Mouse (Mus musculus) retina, adult 2 months (tissue): Measurements from ENCODE around the gene Kctd21.
A peak's percentile ranks its signal among the peaks of the same experiment; 100 is the strongest.

Experiments
- DNase-seq: peaks from one replicate; pipeline ENCODE4 v3.0.0-alpha.2; 2012; ENCODE audit warnings: low read depth, low spot score

The Kctd21 gene

DNA sequence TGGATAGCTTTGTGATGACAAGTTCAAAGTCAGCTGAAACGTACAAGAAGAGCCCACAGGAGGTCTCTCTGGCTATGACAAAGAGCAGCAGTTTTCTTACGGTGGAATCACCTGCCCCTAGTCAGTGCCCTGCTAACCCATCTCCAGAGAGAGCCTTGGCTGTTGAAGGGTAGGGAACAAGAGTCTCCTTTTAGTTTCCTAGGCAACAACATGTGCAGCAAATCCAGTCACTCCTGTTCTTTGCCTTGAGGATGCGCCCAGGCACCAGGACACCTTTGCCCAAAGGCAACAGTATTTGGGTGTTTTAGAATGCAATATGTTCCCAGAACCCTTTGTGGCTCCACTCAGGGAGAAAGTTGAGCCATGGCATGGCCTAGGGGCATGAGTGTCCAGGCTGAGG lies 16.2 kb downstream of the Kctd21 start:
- DNase-seq: no peak

DNA sequence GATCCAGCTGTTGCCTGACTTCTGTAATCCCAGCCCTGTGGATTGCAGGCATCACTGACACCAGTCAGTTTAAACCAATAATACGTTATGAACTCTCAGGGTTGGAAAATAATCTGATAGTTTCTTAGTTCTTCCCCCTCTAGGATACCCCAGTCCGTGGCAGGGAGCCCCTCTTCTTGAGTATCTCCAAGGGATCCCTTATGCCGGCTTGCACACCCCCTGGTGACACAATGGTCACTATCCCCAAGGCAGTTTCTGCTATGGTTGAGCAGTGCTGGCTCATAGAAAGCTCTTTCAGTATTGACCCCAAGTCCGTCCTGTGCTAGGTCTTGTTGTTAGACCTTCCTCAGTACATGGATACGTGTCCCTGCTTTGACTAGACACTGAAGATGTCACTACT lies 16.7 kb downstream of the Kctd21 start:
- no peak for DNase-seq

DNA sequence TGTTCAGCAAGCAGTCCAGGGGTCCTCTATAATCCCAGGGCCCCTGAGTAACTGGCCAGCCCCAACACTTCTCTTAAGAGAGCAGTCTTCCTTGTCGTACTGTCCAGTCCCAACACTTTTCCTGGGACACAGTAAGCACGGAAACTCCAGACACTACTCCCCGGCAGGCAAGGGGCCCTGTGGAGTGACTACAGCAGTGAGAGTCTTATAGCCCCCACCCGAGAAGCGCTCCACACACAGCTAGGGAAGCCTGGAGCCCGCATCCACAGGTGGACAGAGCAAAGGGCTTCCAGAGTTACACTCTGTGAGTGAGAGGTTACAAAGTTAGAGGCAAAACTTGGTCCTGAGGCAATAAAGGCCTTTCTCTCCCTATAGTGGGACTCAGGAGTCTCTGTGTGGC lies 17.3 kb downstream of the Kctd21 start:
- DNase-seq: no peak

DNA sequence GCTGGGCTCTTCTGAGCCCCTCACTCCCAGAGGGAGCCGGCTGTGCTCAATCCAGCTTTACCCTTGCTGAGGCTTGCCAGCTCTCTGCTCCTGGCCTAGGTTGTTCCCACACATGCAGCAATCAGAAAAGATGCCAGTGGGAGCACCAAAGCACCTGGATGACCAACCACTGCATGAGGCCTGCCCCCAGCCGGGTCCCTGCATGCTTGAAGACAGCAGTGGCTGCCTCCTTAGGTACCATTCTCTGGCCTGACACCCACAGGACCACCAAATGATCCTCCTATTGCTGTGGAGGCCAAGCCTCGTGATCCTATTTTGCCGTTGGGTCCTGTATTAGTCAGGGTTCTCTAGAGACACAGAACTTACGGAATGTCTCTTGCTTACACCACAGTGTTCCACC lies 18.8 kb downstream of the Kctd21 start:
- DNase-seq: no peak

DNA sequence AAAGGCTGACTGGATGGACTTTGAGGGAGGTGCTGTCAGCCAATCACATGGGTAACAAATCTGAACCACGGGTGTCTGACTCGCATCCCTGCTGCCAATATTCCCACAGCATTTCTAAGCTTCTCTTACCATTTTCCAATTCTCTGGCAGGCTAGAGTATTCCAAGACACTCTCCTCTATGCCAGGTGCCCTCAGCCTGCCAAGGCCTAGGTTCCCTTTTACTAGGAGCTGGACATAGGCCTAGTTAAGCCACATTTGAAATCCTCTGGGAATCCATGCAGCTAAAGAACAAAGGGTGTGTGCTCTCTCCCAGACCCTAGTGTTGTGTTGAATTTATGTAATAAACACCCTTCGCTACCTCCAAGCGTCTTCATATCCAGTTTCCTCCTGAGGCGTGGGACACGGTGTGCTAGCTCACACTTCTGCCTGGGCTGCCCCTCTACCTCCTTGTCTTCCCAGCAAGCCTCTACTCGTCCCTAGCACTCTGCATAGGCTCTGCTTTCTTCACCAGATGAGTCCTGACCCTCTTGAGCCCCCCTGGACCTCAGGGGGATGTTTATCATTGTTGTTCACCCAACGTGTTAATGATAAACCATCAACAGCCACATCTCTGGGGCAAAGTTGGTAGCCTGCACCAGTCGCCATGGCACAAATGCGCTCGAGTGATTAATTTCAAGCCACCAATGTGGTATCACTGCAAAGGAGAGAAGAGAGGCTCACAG lies 19.8 kb downstream of the Kctd21 start:
- no peak for DNase-seq

DNA sequence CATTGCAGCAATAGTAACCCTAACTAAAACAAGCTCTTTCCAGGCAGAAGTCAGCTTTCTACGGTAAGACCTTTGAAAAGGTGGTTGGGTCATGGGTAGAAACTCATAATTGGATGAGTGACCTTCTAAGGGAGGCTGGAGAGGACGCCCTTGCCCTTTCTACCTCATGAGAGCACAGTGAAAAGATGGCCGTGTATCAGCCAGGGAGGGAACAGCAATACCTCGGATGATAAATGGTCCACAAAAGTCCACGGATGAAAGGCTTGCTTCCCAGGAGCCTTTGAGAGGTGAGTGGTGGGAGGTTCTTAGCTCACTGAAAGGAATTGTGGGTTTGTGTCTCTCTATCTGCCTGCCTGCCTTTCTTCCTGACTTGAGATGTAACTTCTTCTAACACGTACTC lies 21.2 kb downstream of the Kctd21 start:
- DNase-seq: no peak

DNA sequence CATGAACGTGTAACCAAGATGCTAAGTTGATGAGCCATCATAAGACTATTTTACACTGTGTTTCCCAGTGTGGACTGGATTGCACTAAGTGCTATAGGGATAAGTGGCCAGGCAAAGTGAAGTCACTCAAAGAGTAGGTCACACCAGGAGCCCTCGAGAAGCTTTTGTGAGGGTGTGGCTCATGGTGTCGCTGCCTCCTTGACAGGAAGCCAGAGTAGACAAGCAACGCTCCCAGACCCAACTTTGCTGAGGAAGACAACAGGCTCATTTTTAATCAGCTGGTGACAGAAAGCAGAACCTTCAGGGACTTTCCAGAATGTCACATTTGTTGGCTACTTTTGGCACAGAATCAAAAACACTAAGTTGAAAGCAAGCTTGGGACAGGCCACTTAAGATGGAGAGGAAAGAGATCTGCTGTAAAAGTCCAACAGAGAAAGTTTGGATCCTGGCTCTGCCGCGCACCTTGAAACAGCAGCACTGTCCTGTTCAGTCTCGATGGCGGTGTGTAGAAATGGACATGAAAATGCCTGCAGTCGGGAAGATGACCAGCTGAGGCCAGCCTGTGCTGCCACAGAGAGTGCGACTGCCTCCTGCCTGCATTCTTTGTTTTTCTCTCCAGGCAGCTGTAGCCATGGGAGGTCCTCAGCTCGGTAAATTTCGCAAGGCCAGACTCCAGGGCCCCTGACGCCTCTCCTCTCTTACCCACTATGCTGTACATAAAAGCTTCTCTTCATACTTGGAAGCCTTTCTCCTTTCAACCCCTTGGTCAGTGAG lies 23.1 kb downstream of the Kctd21 start:
- DNase-seq: no peak

DNA sequence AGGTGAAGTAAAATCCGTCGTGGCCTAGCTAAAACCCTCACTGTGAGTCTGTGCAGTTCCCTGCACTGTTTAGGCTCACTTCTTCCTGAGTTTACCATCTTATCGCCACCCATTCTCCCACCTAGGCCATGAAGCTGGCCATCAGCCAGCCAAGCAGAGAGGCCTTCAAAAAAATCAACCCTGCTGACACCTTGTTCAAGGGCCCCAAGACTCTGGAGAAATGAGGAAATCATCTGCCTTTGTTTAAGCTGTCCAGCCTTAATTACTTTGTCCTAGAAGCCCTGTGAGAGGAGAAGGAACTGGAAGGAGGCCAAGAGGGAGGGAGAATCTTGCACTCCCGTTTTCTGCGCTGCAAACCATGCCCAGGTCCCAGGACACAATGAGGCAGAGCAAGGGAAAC lies 24.1 kb downstream of the Kctd21 start:
- DNase-seq: no peak

DNA sequence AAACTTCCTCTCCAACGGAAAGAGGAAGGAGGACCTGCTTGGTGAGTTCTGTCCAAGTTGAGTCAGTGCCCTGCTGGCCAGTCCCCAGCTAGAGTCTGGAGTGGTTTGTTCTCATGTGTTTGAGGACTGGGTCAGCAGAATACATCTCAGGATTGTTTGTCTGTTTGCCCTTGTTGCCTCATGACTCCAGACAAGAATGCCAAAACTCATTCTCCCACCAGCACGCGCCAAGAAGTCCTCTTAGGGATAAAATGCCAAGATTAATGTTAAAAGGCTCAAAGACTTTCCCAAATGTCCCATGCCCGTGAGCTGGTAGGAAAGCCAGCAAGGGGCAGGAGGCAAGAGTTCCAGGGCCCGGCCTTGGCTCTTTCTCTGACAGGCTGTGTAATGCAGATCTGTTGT lies 24.7 kb downstream of the Kctd21 start:
- no peak for DNase-seq

DNA sequence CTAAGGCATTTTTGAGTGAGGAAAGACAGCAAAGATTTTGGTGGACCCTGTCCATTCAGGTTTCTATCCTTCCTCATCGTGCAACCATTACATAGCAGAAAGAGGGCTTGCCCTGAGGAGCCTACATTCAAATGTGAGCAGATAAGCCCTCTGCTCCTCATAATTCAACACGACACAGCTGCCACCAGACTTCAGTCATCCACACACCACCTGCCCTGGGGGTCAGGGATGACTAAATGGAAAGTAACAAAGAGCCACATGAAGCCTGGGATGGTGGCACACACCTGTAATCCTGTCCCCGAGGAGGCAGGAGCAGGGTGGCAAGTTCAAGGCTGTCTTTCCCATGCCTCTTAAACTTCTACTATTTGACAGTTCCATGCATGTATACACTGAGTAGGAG lies 25.7 kb downstream of the Kctd21 start:
- no peak for DNase-seq

DNA sequence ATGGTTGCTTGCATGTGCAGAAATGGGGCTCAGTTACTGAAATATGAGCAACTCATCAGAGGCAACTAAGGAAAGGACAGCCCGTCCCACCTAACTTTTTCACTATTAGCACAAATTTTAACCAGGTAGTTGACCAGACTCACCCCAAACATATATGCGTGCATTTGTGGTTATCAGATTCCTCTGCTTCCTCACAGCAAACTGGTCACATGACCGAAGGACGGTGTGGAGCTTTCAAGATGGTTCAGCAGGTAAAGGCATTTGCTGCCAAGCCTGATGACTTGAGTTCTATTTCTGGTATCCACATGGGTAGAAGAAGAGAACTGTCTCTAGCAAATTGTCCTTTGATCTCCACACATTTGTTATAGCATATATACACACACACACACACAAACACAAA lies 26.2 kb downstream of the Kctd21 start:
- no peak for DNase-seq

DNA sequence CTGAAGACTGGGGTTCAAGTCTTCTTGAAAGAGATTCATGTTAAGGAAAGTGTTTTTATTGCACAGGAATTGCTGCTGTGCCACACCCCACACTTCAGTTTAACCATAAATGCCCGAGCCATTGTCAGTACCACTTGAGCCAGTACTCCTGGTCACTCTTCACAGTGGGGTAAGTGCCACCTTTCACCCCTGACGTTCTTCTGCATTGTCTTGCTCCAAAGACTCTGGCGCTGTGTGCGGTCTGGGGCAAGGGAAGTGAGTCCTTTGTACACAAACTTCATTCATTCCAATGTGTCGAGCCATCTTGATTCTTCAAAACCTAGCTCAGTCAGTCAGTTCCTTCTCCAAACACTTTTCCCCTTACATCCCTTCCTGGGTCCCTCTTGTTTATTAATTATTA lies 28.0 kb downstream of the Kctd21 start:
- no peak for DNase-seq

DNA sequence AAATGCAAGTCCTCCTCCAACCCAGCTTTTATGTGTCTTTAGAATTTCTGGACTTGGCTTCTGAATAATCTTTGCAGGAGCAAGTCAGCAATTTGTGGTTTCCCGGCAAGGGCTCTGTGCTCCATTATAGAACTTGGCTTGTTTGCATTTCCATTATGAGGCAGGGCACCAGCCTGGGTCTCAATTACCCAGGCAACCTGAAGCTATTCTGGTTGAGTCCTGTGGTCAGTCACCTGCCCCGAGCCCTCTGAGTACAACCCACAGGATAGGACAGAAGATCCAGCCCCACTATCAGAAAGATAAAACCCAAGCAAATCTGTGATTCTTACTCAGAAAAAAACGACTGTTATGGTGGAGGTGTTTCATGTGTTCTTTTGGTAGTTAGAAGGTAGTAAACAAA lies 28.8 kb downstream of the Kctd21 start:
- DNase-seq: no peak

DNA sequence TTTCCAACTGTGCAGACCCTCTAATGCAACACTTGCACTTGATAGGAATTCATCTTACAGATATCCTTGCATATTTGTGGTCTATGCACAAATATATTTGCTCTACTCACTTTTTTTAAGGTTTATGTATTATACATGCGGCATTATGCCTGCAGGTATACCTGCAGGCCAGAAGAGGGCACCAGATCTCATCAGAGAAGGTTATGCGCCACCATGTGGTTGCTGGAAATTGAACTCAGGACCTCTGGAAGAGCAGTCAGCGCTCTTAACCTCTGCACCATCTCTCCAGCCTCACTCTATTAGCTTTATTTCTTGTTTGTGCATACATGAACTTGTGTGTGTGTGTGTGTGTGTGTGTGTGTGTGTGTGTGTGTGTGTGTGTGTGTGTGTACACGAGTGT lies 29.3 kb downstream of the Kctd21 start:
- DNase-seq: peak; percentile 13

DNA sequence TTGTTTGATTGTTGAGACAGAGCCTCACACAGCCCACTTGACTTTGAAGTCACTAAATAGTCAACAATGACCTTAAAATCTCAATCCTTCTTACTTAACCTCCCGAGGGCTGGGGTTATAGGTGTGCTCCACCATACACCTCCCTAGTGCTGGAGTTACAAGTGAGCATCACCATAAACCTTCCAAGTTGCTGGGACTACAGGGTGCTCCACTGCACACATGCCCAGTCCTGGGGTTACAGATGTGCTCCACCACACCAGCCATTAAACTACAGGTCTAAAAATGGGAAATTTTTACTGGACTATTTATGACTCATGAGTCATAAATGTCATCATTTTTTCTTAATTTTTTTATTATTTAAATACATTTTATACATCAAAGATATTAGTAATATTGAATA lies 33.8 kb downstream of the Kctd21 start:
- no peak for DNase-seq

DNA sequence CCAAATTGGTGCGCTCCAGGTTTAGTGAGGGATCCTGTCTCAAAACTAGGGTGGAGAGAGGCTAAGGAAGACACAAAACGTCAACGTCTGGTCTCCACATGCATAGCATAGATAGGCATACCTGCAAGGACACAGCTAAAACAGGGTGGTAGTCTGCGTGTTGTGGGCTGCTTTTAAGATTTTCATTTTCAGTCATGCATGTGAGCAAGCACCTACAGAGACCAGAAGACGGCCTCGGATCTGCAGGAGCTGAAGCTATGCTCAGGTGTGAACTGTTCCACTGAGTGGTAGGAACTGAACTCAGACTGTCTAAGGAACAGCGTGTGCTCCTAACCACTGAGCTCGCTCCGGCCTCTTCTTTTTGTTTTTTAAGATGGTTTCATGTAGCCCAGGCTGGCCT lies 43.0 kb downstream of the Kctd21 start:
- DNase-seq: no peak

DNA sequence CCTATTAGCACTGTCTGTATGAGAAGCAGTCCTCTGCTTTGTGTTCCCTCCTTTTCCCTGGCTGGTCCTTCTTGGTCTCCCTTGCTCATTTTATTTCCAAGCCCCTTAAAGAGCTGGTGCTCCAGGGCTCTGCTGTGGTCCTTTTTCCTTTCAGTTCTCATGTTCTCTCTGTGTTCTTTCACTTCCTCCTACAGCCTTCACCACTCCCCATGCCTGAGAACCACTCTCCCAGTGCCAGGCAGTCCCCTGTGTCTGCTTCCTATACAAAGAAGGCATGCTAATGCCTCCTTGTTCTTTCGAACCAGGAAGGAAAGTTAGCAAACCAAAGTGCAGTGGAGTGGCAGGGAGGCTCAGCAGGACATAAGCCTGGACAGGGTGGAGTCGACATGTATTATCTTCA lies 43.8 kb downstream of the Kctd21 start:
- no peak for DNase-seq

DNA sequence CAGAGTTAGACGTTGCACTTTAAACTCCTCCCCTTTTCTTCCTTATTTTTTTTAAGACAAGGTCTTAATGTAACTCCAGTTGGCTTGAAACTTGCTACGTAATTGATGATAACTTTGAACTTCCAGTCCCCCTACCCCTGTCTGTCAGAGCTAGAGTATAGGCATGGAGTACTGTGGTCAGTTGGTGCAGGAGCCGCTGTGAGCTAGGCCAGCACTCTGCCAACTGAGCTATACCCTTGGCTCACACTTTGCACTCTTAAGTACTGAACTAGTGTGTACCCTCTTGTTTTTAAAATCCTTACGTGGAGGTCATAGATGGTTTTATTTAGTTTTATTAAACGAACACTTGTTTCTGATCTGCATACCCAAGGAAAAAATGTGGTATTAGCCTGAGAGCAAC lies 47.2 kb downstream of the Kctd21 start:
- DNase-seq: no peak

DNA sequence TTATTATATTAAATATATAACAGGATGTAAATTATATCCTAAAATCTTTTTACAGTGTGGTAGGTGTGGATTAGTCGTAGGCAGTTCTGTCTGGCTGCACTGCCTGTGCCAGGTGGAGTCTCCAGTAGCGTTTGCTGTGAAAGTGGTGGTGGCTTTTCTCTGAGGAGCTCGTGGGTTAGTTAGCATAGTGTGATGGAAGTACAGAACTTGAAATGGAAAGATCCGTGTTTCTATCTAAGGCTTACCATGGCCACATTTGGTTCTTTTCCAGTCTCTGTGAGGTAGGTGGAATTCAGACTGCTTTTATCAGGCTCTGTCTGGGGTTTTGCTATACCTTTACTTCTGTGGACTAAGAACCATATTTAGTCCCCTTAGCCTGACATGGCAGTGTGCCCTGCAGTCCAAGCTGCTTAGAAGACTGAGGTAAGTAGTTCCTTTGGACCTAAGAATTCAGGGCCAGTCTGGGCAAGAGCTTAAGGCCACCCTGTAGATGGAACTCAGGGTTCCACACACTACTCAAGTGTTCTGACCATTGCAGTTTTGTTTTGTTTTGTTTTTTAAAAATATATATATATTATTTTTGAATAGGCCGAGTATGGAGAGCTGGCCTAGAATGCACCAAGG lies 48.5 kb downstream of the Kctd21 start:
- DNase-seq: no peak

DNA sequence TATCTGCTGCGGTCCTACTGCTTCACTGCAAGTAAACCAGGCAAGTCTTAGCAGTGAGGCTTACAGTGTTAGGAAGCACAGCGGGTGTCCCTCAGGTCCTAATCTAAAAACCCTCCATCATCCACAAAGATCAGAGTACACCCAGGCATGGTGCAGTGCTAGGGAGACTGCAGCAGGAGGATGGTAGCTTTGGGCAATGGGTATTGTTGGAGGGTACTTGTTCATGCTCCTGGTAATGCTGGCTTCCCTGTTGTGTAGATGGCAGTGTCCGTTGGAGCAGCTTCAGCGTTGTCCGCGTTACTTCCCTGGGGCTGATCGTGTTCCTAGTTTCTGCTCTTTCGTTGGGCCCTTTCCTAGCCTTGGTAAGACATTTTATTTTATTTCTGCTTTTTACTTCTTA lies 50.5 kb downstream of the Kctd21 start:
- DNase-seq: no peak

DNA sequence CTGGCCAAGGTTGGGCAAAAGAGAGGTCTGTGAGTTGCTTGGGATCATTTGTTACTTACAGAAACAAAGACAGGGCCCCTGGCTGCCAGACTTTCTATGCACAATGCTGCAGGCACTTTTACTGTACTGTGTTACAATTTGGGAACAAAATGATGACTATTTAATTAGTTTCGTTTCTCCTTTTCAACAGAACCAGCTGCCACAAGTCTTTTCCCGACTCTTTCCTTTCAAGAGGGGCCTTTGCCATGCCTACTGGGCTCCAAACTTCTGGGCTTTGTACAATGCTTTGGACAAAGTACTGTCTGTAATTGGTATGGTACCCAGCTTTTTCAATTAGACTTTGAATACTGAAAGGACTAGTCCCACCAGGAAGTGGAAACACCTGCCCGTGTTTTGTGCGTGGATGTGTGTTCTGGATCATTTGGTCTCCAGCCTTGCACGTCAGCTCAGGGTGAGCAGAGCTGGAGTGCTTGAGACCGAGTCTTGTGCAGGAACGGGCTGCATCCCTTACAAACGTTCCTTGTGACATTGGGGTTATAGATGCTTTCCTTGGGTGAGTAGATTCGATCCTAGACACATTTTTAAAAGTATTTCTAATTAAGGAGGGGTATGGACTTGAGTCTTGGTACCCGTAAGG lies 51.5 kb downstream of the Kctd21 start:
- DNase-seq: no peak

DNA sequence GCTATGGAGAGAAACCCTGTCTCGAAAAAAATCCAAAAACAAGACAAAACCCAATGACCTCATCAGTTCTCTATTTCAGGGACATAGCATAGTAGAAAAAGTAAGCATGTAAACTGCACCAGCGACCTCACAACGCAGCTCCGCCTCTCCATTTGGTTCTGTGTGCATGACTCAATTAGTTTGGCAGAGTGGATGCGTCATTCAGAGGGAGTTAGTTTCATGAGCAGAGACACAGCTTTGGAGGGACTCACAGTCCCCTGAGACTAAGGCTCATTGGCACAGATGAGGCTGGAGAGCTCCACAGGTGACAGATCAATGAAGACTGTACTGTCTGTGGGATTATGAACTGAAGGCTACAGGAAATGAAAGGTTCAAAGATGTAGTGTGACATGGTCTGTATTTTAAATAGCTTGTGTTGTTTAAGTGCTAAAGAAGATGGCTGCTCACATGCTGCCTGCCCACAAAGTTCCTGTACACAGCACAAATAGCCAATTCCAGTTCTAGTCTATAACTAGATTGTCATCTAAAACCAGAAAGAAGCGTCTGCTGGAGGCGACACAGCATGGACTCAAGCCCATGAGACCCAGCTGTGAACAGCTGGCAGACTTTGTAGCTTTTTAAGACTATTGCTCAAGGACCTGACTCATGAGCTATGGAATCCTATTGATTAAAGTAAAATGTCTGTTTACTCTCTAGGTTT lies 54.1 kb downstream of the Kctd21 start:
- DNase-seq: no peak
